Mouse (Mus musculus) heart, postnatal 0 days (tissue): ENCODE results near the gene Minos1. TPM values are rescaled to one million over a fixed set of nuclear protein-coding genes. Genes with fewer than 3 reads are reported as not detected.

ENCODE experiments used
- ATAC-seq: fragments of 200-750 bp; cut with Nextera tagmentation; 2 replicates; pipeline ENCODE4 v1.8.0; 2017; ENCODE audit warnings: low read depth, moderate number of reproducible peaks, moderate library complexity; ENCODE audit not compliant: insufficient read depth
- DNase-seq: peaks from one replicate; pipeline ENCODE4 v3.0.0-alpha.2; 2016; ENCODE audit warnings: low spot score
- H3K27ac ChIP-seq: fragments of 300-500 bp; sonication (generic); 2 replicates; pipeline ENCODE4 v1.5.1; 2014; ENCODE audit warnings: low read depth, mild to moderate bottlenecking
- H3K27me3 ChIP-seq: fragments of 300-500 bp; sonication (generic); 2 replicates; pipeline ENCODE4 v1.6.1; 2014; ENCODE audit warnings: low read length, mixed read lengths; ENCODE audit not compliant: control insufficient read depth, insufficient read depth
- H3K36me3 ChIP-seq: fragments of 300-500 bp; sonication (generic); replicated peaks from 2 replicates; pipeline ENCODE4 v1.6.1; 2014; ENCODE audit warnings: low read length, mixed read lengths; ENCODE audit not compliant: control insufficient read depth, insufficient read depth
- H3K4me1 ChIP-seq: fragments of 300-500 bp; sonication (generic); 2 replicates; pipeline ENCODE4 v1.6.1; 2014; ENCODE audit warnings: antibody characterized with exemption; ENCODE audit not compliant: control insufficient read depth, insufficient read depth
- H3K4me2 ChIP-seq: fragments of 300-500 bp; sonication (generic); 2 replicates; pipeline ENCODE4 v1.6.1; 2014; ENCODE audit warnings: low read depth, mild to moderate bottlenecking, low read length, moderate library complexity
- H3K4me3 ChIP-seq: fragments of 300-500 bp; sonication (generic); 2 replicates; pipeline ENCODE4 v1.5.1; 2014; ENCODE audit warnings: low read depth, low read length
- H3K9ac ChIP-seq: fragments of 300-500 bp; sonication (generic); replicated peaks from 2 replicates; pipeline ENCODE4 v1.6.1; 2014; ENCODE audit warnings: low read depth, low read length, mixed read lengths
- H3K9me3 ChIP-seq: fragments of 300-500 bp; sonication (generic); replicated peaks from 2 replicates; pipeline ENCODE4 v1.6.1; 2016; ENCODE audit warnings: low read length; ENCODE audit not compliant: control insufficient read depth
- CTCF ChIP-seq: IDR thresholded peaks from 2 replicates; pipeline ENCODE4 v1.5.1; 2016; ENCODE audit warnings: antibody characterized with exemption, control low read depth, low read depth
- EP300 ChIP-seq: IDR thresholded peaks from 2 replicates; pipeline ENCODE4 v1.6.1; 2016; ENCODE audit warnings: antibody characterized with exemption, low read depth
- WGBS: fragments of 180-500 bp; shearing (Covaris S2); extraction: QIAGEN DNeasy Blood & Tissue Kit; methylation state at CpG from one replicate; pipeline ENCODE4 v1.1.7; 2014; 5-methylcytosine and 5-hydroxymethylcytosine counted together
- polyA plus RNA-seq: library from polyadenylated mRNA; unstranded; fragments of >200 nt; fragmentation: Nextera tagmentation; extraction: Ambion mirVana; gene quantifications from 2 replicates; pipeline ENCODE4 v1.2.1, GENCODE M21; 2015
- total RNA-seq: library from RNA; depleted of rRNA; stranded (reverse); fragments of >200 nt; gene quantifications from 2 replicates; pipeline ENCODE4 v1.2.3, GENCODE M21; 2014; ENCODE audit warnings: low replicate concordance

Gene Minos1
- total and polyA plus RNA-seq, 2 experiments from 2014 or later: 33.2 to 1,270 TPM

- DNase-seq (no peak), ATAC-seq (no peak)
- no peak overlapping the region for H3K9ac ChIP-seq
- no peak overlapping the region for H3K27ac ChIP-seq
- H3K9me3 ChIP-seq: no peaks in the 10 kb centered on the region
- 69% methylated on average over 4 of the region's 4 CpGs for WGBS
- no peak overlapping the region for H3K4me3 ChIP-seq
- peaks cover 12% of the 10 kb centered on the region for H3K4me1 ChIP-seq
- no peaks in the 10 kb centered on the region for H3K36me3 ChIP-seq
- no peaks in the 10 kb centered on the region for H3K27me3 ChIP-seq
- no peak for TF ChIP-seq CTCF
- TF ChIP-seq EP300: no peak
- H3K4me2 ChIP-seq: no peak overlapping the region
Observed at GRCm38 (mm10) chr4:139120281-139120814, 10.6 kb downstream of the Minos1 start.

- no peak for TF ChIP-seq CTCF
- no peak for TF ChIP-seq EP300
- no peak for ATAC-seq
- WGBS: 73% methylated on average over 3 of the region's 3 CpGs
Observed at GRCm38 (mm10) chr4:139116356-139117063, 14.4 kb downstream of the Minos1 start.

GRCm38 (mm10) chr4:139115721-139116120, 15.2 kb downstream of the Minos1 start:
- no peak overlapping the region for H3K9ac ChIP-seq
- H3K4me1 ChIP-seq: peaks cover 39% of the 10 kb centered on the region
- H3K9me3 ChIP-seq: no peaks in the 10 kb centered on the region
- 88% methylated on average over 5 of the region's 5 CpGs for WGBS
- DNase-seq (no peak), ATAC-seq (no peak)
- H3K4me3 ChIP-seq: no peak overlapping the region
- no peaks in the 10 kb centered on the region for H3K36me3 ChIP-seq
- no peak overlapping the region for H3K4me2 ChIP-seq
- H3K27me3 ChIP-seq: no peaks in the 10 kb centered on the region
- TF ChIP-seq EP300 (no peak), CTCF (peak; percentile 23)
- H3K27ac ChIP-seq: no peak overlapping the region

More at GRCm38 (mm10) chr4:139116356-139117063, 14.4 kb downstream of the Minos1 start:
- Histone ChIP-seq H3K27me3 (no peaks in the 10 kb centered on the region), H3K36me3 (no peaks in the 10 kb centered on the region), H3K4me3 (no peak overlapping the region), H3K27ac (no peak overlapping the region), H3K9me3 (no peaks in the 10 kb centered on the region), H3K4me2 (no peak overlapping the region), H3K4me1 (peaks cover 31% of the 10 kb centered on the region), H3K9ac (no peak overlapping the region)
- no peak for DNase-seq

- Histone ChIP-seq H3K4me2 (no peak overlapping the region), H3K9me3 (no peaks in the 10 kb centered on the region), H3K27me3 (no peaks in the 10 kb centered on the region), H3K4me1 (peaks cover 40% of the 10 kb centered on the region), H3K4me3 (no peak overlapping the region), H3K36me3 (no peaks in the 10 kb centered on the region), H3K27ac (no peak overlapping the region), H3K9ac (no peak overlapping the region)
- no peak for ATAC-seq
- DNase-seq: no peak
- 70% methylated on average over 3 of the region's 3 CpGs for WGBS
- no peak for TF ChIP-seq EP300
- TF ChIP-seq CTCF: no peak
Observed at GRCm38 (mm10) chr4:139112482-139112881, 18.4 kb downstream of the Minos1 start.

- Histone ChIP-seq H3K4me1 (peaks cover 36% of the 10 kb centered on the region), H3K4me2 (no peak overlapping the region), H3K36me3 (no peaks in the 10 kb centered on the region), H3K27me3 (no peaks in the 10 kb centered on the region), H3K4me3 (no peak overlapping the region), H3K27ac (no peak overlapping the region), H3K9ac (no peak overlapping the region), H3K9me3 (no peaks in the 10 kb centered on the region)
- DNase-seq (no peak), ATAC-seq (no peak)
- whole genome bisulfite sequencing: 39% methylated on average over 3 of the region's 3 CpGs
- no peak for TF ChIP-seq CTCF
- no peak for TF ChIP-seq EP300
Observed at GRCm38 (mm10) chr4:139111421-139111820, 19.5 kb downstream of the Minos1 start.

- H3K9me3 ChIP-seq: no peaks in the 10 kb centered on the region
- no peak for ATAC-seq
- H3K4me2 ChIP-seq: no peak overlapping the region
- 33% methylated on average over 3 of the region's 3 CpGs for WGBS
- no peak overlapping the region for H3K27ac ChIP-seq
- H3K36me3 ChIP-seq: no peaks in the 10 kb centered on the region
- no peak overlapping the region for H3K9ac ChIP-seq
- no peak for TF ChIP-seq CTCF
- TF ChIP-seq EP300: no peak
- H3K27me3 ChIP-seq: no peaks in the 10 kb centered on the region
- H3K4me1 ChIP-seq: peaks cover 31% of the 10 kb centered on the region
- no peak overlapping the region for H3K4me3 ChIP-seq
- no peak for DNase-seq
Observed at GRCm38 (mm10) chr4:139110858-139111257, 20.1 kb downstream of the Minos1 start.
